Mouse (Mus musculus): ENCODE data around the gene Sgk1.

Sgk1 gene

DNA sequence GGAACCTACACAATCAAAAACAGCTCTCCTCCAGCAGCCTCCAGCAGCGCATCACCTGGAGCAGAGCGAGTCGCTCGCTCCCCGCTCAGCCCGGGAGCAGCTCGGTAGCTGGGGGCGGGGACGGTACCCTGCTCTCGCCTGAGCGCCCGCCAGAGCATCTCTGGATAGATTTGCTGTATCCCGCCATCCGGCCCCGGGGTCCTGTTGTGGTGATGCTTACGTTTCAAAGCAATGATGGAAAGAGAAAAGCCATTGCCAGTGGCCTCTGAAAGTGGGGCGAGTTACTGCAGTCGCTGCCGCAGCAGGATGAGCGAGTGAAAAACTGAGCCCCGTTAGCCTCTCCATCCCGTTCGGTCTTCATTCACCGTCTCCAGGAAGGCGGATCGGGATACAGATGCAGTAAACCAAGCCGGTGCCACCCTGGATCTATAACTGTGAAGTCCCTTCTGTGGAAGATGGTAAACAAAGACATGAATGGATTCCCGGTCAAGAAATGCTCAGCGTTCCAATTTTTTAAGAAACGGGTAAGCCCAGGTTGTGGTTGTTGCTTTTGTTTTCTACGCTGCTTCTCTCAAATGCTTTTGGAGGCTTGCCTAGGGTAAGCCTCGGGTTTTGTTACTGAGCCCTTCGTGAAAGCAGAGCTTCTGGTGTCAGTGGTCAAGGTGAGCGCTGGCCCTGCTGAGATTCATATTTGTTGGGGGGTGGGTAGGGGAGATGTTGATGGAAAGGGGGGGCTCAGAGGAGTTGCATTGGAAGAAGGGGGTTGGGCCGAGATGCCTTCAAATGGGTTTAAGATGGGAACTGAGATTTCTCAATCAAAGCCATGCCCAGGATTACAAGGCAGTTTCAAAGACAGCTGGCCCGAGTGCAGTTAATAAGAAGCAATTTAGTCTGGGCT lies at the start of gene Sgk1:
TSS of gene Sgk1 (plus strand) at position 1 of the 898 bp plus-strand sequence.
- DNase-seq, result peak; percentile 60

DNA sequence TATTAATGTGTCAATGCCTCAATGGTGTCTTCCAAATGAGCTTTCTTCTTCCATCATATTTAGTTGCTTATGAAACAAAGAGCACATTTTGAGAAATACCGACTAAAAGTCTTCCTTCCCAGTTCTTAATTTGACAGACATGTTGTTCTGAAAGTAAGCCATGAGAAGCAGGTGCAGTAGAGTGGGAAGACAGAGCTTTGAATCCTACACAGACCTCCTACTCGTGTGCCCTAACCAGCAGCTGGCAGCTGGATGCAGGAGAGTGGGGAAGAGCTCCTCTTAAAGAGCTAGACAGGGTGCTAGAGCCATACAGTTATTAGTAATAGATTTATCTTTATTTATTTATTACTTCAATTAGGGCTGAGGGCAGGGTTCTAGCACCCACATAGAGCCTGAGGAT lies 49.7 kb upstream of the Sgk1 start:
- DNase-seq, result peak; percentile 34

DNA sequence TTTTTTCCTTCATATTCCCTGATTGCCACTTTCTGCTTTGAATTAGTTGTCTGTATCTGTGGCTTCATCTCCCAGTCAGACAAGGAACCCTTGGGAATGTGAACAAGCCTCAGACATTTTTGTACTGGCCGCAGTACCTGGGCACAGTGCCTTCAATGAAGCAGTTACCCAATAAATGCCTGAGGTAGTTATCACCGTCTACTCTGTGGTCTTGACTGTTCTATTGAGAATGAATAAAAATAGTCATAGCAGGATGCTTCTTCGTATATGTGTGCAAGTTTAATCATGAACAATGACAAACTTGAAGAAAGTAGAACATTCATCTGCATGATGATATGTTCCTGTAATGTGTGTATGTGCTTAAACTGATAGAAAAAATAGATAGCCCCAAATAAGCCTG lies 48.2 kb upstream of the Sgk1 start:
- no peak for DNase-seq

DNA sequence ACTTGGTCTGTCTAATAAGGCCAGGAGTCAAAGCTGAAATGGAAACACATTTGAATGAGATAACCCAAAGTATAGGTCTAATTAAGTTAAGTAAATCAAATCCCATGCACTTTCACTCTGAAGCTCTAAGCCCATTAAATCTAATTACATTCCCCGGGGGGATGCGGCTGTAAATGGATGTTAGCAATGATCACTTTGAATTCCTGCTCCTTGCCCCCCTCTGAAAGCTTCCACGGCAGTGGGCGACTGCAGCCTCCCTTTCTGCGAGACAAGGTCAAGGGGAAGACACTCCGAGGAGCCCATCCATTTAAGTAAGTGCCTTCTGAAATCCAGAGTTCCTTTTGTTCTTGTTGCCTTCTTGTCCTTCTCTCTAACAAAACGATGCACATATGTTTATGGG lies 46.9 kb upstream of the Sgk1 start:
- DNase-seq, result no peak

DNA sequence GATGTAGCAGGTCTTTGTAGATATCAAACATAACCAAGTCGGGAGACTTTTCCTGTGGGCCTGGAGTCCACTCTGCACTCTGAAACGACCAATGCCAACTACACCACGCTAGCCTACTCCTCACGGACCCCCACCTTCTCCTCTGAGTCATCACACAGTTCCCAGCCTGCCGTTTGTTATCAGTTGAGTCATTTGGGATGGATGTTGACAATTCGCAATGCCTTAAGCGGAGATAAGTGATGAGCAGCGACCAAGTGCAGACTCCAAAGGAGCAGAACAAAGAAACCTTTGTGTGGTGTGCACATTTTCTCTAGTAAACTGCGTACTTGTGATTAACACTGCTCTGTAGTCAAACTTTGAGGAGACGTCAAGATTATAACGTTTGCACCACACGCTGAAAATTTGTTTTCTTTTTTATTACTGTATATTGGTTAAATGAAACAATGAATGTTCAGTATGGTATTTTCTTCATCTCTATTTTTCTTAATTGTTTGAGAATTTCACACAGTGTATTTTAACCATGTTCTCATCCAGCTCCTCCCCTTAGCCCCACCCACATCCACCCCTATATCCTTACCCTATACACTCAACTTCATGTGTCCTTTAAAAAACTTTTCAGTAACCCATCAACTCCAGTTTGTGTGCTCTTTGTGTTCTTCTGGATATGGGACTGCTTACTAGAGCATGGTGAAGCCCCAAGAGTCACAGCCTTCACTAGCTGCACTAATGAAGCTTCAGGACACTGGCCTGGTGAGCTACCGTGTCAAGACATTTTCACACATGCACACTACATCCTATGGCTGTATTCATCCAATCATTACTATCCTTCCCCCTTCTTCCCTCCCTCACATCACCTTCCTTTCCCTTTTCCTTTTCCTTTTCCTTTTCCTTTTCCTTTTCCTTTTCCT lies 42.5 kb upstream of the Sgk1 start:
- no peak for DNase-seq

DNA sequence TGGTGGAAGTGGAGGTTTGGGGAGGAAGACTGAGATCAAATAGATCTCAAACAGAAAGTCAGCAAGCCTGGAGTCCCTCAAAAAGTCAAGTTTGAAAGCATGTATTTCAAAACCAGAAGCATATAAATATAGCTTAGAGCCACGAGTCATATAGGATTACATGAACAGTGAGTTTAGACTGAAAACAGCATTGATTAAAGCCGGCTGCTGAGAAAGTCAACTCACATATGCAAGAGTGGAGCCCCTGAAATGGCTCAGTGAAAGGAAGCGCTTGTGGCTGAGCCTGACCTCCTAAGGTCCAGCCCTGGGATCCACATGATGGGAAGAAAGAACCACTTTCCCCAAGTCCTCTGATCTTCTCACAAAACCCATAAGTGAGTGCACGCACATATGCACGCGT lies 38.7 kb upstream of the Sgk1 start:
- no peak for DNase-seq

DNA sequence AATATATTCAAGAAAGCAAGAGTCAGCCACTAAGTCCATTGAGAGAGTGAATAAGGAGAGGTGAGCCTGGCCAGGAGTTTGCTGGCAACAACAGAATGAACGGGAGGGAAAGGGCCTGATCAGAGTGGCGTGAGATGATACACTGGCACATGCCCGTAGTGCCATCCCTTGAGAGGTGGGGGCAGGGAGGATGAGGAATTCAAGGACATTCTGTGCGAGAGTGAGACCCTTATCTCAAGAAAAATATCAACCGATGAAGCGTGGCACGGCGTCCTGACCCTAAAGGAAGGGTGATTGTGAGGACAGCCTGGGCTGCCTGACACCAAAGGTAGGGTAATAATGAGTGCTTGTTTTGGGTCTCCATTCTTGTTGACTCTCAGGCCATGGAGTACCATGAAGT lies 38.1 kb upstream of the Sgk1 start:
- DNase-seq, result no peak

DNA sequence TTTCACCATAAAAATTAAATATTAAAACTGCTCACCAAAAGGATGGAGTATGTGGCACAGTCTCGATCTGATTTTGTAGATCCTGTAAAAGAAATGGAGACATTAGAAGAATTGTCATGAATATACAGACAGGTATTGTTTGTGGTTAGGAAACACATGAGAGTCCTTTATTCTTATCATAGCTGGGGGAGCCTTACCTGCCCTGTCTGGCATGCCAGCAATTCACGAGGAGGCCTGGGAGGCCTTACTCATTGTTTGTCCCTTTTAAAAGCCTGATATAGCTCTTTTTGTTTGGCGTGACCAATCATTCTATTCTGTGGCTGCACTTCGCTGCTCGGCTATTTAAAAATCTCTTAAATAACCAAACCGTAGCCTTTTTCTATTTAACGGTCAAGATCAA lies 37.6 kb upstream of the Sgk1 start:
- no peak for DNase-seq

DNA sequence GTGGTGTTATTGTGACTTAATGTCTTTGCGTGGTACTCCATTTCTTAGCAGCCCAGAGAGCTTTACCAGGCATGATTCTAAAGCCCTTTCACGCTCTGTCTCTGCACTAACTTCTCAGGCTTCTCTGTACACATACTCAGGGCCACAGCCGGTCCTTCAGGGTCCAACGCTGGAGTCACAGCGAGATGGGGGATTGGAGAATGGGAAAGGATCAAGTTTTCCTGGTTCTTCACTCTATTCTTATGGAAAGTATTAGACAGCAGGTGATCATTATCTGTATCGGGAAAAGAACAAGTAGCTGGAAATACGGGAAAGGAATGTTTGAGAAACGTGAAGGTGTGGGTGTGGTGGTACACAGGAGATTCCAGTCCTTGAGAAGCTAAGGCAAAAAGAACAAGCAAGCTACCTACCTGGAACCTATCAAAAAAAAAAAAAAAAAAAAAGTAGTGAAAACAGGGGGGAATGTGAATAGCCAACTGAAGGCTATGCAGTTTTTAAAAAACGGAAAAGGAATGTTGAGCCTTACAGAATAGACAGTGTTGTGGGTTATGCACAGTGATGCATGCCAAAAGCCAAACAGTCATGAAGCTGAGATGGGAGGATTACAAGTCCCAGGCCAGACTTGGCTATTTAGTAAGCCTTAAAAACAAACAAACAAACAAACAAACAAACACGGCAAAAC lies 36.2 kb upstream of the Sgk1 start:
- no peak for DNase-seq

DNA sequence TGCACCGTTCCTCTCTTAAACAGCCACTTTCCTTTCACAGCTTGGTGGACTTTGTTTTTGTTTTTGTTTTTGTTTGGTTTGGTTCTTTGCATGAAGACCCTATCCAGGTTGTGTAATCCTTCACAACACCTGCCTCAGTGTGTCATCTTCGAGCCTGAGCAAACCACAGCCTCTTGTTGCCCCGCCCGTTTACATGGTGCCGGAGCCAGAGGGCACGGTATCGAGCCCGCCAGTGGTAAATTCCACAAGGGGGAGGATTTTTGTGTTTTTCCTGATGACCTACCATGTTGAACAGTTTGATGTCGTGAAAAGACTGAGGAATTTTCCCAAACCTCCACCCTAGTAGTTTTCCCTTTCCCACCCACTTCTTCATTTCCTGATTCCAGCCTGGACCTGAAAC lies 35.6 kb upstream of the Sgk1 start:
- no peak for DNase-seq

DNA sequence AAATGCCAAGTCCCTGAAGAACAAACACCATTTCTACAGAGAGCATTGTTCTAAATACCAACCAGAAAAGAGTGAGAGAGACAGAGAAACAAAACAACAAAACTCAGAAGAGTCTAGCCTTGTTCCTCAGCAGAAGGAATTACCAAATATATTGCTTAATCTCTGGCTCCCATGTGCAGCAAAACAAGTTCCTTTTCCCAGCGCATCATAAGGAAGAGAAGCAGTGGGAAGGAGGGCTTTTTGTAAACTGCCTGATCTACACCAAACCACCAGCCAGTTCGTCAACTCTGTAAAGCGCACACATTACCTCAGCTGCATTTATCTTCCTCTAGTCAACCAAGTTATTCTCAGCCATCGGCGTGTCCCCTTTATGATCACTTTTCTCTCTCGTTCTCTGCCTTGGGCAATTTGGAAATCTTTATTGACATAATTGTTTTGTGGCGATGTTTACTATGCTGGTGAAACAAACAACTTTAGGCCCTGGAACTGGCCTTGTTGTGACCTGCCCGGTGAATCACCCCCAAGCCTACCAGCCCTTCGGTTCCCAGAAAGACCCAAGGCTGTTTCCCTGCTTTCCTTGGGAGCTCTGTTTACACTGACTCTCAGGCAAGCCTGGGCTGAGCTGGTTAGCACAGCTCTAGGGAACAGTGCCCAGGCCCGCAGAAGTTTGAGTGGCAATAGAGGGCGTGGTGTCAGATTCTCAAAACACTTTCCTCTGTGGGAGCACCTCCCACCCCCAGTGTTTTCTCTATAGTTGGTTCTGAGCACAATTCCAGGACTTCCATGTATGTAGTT lies 34.8 kb upstream of the Sgk1 start:
- DNase-seq, result no peak

DNA sequence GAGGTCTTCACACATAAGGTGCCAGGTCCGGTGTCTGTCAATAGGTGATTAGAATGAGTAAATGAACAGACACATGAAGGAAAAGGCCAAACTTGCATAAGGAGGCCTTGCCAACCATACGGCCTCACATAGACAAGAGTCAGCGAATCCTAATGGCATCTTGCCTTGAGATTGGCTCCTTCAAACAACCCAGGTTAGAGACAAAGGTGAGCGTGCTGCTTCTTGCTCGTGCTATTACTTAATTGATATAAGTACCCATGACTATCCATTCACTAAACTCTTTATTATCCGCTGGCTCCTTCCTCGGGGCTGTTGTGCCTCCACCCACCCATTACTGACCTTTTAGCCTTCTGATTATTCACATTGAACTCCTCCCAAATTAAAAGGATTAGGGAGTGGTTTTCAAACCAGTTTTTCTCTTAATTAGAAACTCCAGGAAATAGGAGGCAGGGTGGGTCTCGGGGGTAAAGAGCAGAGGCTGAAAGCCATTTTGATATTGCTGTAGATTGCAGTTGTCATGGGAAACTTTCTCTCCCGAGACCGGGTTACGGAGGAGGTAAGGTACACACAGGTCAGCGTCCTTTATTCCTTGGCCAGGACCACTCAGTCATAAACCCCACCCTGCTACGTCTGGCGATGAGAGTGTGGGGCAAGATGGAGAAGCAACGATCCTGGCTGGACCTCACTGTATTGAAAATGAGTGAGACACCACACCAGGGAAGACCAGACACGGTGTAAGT lies 33.9 kb upstream of the Sgk1 start:
- DNase-seq, result no peak

DNA sequence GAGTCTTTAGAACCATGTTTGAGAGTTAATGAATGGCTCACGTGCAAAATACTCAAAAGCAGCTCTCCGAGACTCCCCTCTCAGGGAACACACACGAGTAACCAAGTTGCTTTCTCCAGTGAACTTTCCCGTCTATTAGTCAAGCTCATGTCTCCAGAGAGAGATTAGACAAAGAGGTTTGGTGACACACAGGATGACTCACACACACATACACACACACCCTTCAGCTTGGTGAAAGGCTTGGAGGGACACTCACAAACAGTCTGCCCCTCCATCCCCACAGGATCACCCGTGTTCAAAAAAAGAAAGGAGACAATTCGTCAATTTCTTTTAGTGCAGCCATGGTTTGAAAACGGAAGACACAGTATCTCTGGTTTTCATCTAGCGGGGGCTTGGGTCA lies 32.7 kb upstream of the Sgk1 start:
- no peak for DNase-seq

DNA sequence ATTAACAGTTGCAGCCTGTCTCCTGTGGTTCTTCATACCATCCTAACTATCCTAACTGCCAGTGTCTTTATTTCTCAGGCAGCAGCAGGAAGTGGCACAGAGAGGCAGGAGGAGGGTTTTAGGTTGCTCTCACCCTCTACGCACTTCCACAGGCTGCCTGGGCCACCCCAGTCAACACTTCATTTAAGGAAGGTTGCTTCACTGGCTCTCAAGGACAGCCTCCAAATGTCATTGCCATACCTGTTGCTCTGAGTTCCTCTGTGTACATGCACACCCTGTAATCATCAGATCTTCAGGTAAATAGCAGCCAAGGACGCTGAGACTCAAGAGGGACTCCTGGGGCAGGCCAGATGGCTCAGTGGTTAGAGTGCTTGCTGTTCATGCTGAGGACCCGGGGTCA lies 31.7 kb upstream of the Sgk1 start:
- no peak for DNase-seq

DNA sequence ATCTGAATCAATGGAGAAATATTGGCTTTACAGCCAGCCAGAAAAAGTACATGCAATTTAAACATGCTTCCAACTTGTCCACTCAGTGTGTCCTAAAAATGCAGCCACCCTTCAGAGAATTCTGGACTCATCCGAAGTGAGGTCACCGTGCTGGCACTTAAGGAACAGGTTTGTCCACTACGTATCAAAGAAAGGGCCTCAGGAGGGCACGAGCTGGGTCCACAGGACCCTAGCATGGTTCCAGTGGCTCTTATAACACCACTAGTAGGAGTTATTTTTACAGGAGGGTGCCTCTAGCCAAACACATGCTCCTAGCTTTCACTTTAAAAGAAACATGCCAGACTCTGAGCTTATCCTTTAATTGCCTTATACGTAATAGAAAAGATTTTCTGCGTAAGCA lies 28.9 kb upstream of the Sgk1 start:
- DNase-seq, result no peak

DNA sequence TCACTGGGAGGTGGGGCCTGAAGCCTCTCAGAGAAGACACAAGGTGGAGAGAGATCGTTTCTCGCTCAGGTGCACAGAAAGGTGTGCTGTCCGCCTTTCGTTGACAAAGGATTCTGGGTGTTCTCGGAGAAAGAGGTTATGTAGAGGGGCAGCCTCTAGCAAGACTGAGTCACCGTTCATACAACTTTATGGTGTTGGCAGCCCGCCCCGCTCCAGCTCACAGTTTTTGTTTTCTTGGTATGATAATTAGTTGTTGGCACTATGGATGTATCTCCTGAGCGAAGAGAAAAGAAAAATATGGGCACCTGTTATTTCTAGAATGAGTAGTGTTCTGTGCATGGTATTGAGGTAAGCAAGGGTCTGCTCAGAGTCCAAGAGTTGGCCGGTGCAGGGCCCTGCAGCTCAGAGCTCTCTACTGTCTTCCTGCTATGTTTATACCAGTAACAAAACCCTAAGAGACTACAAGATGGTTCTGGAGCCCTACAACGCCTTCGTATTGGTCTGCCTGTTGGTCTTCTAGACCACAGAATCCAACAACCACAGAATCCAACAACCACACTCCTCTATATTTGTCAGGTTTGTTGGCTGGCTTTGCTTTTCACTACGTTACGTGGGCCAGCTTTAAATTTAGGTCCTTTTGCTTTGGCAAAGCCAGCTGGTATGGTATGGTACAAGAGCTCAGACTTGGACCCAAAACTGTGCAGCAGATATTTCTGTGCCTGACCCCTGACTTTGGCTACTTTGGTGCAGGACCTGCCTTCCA lies 28.2 kb upstream of the Sgk1 start:
- DNase-seq, result peak; percentile 8

DNA sequence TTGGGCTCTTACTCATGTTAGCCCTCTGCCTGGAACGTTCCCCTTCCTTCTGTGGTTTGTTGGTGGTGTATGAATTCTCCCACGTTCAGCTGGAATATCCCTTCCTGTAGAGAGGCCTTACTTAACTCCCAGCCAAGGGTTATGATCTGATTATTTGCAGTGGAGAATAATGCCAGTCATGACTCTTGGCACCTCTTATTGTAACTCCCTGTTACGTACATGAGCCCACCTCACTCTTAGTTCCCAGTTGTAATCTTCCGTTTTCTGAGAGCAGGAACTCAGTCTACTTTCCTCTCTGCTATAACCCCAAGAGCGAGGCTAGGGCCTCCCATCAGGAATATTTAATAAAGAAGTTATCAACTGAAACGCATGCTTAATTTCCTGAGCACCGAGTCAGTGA lies 26.6 kb upstream of the Sgk1 start:
- no peak for DNase-seq

DNA sequence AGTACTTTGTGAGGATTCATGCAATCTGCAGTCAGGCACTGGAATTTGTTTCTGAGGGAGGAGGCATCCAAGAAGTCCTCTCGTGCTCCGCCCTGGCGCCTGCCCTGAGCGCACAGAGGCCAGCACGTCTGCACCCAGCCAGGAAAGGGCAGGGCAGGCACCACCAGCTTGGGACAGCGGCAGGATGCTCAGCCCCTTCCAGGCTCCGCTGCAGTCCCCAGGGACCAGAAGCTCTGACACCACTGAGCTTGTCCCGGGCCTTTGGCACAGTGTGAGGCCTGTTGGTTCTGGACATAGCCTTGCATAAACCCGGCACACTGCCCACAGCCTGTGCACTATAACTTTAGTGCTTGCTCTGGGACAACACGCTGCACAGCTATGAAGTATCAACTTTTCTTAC lies 24.3 kb upstream of the Sgk1 start:
- DNase-seq, result no peak

DNA sequence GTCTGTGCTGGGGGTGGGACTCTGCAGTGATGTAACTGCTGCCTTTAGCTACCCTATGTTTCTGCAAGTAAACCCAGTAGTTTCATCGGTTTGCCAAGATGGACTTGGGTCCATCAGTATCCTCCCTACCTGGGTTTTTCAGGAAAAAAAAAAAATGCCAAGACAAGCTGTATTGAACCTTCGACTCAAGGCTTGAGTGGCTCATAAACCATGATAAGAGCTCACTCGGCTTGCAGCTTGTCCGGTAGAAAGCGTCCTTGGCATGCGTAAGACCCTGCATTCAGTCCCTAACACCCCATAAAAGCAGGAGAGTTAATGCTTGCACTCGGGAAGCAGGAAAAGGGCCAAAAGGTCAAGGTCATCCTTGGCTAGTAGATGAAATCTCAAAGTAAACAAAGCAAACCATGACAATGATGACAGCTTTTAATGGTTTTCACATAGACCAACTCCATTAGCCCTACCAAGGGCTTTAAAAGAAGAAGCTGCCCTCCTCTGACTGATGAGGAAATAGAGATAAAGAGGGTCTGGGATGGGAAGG lies 23.5 kb upstream of the Sgk1 start:
- DNase-seq, result no peak

DNA sequence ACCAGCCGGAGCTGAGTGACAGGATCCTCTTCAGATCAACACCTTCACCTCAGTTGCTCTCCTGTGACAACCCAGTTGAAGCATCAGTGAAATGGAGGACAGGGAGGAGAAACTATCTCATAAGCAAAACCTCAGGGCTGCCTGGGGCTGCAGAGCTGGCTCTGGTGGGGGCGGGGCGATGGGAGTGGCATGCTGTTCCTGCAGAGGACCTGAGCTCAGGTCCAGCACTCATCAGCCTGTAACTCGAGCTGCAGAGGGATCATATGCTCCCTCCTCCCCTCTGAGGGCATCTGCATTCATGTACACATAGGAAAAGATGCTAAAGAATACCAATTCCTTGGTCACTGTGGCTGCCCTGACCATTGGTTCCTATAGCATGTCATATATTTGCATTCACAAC lies 15.5 kb upstream of the Sgk1 start:
- DNase-seq, result no peak

DNA sequence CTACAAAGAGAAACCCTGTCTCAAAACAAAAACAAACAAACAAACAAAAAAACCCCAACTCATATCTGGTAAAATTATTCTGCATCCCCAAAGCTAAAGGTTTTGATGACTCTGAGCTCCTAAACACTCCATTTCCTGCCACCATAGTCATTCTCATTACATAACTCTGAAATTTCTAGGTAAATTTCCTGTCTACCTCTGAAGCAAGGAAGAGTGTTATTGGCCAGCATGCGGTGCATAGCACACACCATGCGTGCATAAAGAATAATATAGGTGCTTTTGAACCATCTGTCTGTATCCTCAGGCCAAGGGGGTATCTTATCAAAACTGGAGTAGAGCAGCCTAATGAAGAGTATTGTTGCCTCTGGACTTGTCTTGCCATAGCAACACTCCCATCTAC lies 13.8 kb upstream of the Sgk1 start:
- no peak for DNase-seq

All from layer of hippocampus, adult 9-11 months (tissue).